Mouse (Mus musculus) hindbrain, embryonic 12.5 days (tissue): ENCODE data around the gene Shroom3. TPM values are rescaled to one million over a fixed set of nuclear protein-coding genes. Genes with fewer than 3 reads are reported as not detected.
A peak's percentile ranks its signal among the peaks of the same experiment; 100 is the strongest.

Source experiments
- ATAC-seq: fragments of 200-750 bp; cut with Nextera tagmentation; 2 replicates; pipeline ENCODE4 v1.8.0; 2017; ENCODE audit warnings: moderate TSS enrichment; ENCODE audit not compliant: low FRiP score
- H3K27ac ChIP-seq: fragments of 300-500 bp; sonication (generic); 2 replicates; pipeline ENCODE4 v1.5.1; 2016; ENCODE audit warnings: mild to moderate bottlenecking
- H3K27me3 ChIP-seq: fragments of 300-500 bp; sonication (generic); 2 replicates; pipeline ENCODE4 v1.6.1; 2016; ENCODE audit warnings: mild to moderate bottlenecking
- H3K36me3 ChIP-seq: fragments of 300-500 bp; sonication (generic); 2 replicates; pipeline ENCODE4 v1.6.1; 2016; ENCODE audit warnings: mild to moderate bottlenecking
- H3K4me1 ChIP-seq: fragments of 300-500 bp; sonication (generic); 2 replicates; pipeline ENCODE4 v1.6.1; 2016
- H3K4me2 ChIP-seq: fragments of 300-500 bp; sonication (generic); replicated peaks from 2 replicates; pipeline ENCODE4 v1.6.1; 2016; ENCODE audit warnings: mild to moderate bottlenecking
- H3K4me3 ChIP-seq: fragments of 300-500 bp; sonication (generic); 2 replicates; pipeline ENCODE4 v1.5.1; 2016; ENCODE audit warnings: mild to moderate bottlenecking
- H3K9ac ChIP-seq: fragments of 300-500 bp; sonication (generic); 2 replicates; pipeline ENCODE4 v1.6.1; 2016; ENCODE audit warnings: mild to moderate bottlenecking, moderate library complexity
- H3K9me3 ChIP-seq: fragments of 300-500 bp; sonication (generic); replicated peaks from 2 replicates; pipeline ENCODE4 v1.6.1; 2016; ENCODE audit warnings: mild to moderate bottlenecking
- WGBS: fragments of 180-500 bp; shearing (Covaris S2); methylation state at CpG from one replicate; pipeline ENCODE4 v1.1.7; 2016; 5-methylcytosine and 5-hydroxymethylcytosine counted together
- polyA plus RNA-seq: library from polyadenylated mRNA; unstranded; fragments of >200 nt; fragmentation: Nextera tagmentation; extraction: Ambion mirVana; gene quantifications from 2 replicates; pipeline ENCODE4 v1.2.1, GENCODE M21; 2016

The Shroom3 gene
- polyA plus RNA-seq, 1 experiment from 2014 or later, result 6.5 TPM

DNA sequence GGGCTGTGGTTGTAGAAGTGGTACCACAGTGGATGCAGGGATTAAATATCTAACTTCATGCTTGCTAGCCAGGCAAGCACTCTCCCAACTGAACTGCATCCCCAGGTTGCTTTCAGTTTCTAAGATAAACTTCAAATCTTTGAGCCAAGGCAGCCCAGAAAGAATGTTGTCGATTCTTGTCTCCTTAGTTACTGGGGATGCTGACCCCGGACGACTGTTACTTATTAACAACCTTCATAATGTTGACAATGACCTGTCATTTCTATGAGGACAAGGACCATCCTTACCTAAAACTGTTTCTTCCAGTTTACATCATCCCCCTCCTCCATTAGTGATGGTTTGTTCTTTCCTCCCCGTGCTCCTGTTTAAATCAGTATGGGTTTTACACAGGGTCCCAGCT lies 210.0 kb downstream of the Shroom3 start:
- Histone ChIP-seq H3K27me3 (no peaks in the 10 kb centered on the region), H3K4me3 (no peak overlapping the region), H3K4me1 (peaks cover 15% of the 10 kb centered on the region), H3K9me3 (no peaks in the 10 kb centered on the region), H3K36me3 (no peaks in the 10 kb centered on the region), H3K27ac (no peak overlapping the region), H3K9ac (no peak overlapping the region), H3K4me2 (no peak overlapping the region)
- no peak for ATAC-seq
- 23% methylated on average over 4 of the region's 4 CpGs for WGBS

DNA sequence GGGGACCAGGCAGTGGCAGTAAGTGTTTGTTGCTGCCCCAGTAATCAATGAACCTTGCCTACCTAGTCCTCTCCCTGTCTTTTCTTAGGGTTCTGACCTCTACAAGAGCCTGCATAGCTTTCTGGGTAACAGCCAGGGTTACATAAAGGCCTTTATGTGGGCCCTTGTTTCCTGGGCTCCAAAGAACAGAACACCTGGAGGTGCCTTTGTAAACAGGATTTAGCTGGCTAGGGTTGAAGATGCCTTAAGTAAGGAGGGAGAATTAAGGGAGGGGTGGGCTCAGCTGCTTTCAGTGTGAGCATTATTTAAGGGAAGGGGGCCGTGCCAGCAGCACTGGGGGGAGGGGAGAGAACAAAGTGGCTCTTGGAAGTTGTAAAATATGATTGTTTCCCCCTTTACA lies 210.5 kb downstream of the Shroom3 start:
- H3K9ac ChIP-seq, result no peak overlapping the region
- 0% methylated on average over 1 of the region's 1 CpGs for WGBS
- no peaks in the 10 kb centered on the region for H3K9me3 ChIP-seq
- H3K36me3 ChIP-seq, result no peaks in the 10 kb centered on the region
- H3K4me2 ChIP-seq, result no peak overlapping the region
- ATAC-seq, result no peak
- peaks cover 19% of the 10 kb centered on the region for H3K4me1 ChIP-seq
- no peak overlapping the region for H3K4me3 ChIP-seq
- H3K27ac ChIP-seq, result no peak overlapping the region
- H3K27me3 ChIP-seq, result no peaks in the 10 kb centered on the region

DNA sequence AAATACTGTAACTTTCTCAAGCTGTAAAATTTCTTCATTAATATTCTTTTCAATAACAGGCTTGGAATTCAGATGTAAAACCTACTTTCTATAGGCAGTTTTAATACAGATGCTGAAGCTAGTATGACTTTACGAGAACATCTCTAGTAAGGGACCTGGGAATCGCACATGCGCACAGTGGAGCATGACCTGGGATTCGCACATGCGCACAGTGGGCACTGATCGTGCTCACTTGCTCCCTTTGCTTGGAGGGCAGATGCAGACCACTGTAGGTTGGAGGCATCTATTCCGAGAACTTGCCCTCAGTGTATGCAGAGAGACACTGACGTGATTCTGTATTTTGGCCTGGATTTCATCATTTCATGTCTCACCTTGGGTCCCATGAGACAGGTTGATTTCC lies 212.6 kb downstream of the Shroom3 start:
- Histone ChIP-seq H3K27me3 (no peaks in the 10 kb centered on the region), H3K9ac (no peak overlapping the region), H3K4me3 (no peak overlapping the region), H3K9me3 (no peaks in the 10 kb centered on the region), H3K27ac (no peak overlapping the region), H3K4me1 (peaks cover 34% of the 10 kb centered on the region), H3K36me3 (no peaks in the 10 kb centered on the region), H3K4me2 (no peak overlapping the region)
- ATAC-seq, result no peak
- 89% methylated on average over 8 of the region's 8 CpGs for WGBS

DNA sequence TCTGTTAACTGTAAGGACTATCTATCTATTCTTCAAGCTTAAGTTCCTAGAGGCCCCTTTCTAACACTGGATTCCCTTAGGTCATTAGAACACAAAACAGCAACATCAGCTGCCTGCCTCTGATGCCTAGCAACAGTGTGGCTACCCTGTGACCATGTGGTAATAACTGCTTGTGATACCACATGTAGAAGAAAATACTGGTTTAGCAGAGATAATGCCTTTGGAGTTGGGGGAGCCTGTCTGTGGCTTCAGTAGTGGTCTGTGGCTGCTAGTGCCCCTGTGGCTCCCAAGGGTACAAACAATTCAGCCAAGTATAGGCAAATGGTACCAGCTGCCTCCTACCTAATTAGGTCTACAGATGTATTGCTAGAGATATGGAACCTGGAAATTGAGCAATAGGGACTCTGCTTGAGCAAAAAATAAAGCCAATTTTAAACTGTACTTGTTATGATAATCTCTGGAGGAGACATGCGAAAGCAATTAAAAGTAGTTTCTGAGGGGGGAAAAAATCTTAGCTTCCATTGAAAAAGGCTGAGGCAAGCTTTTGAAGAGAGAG lies 213.6 kb downstream of the Shroom3 start:
- H3K4me2 ChIP-seq, result peak overlapping the region; percentile 92; the same call in 1 of the 2 replicates

DNA sequence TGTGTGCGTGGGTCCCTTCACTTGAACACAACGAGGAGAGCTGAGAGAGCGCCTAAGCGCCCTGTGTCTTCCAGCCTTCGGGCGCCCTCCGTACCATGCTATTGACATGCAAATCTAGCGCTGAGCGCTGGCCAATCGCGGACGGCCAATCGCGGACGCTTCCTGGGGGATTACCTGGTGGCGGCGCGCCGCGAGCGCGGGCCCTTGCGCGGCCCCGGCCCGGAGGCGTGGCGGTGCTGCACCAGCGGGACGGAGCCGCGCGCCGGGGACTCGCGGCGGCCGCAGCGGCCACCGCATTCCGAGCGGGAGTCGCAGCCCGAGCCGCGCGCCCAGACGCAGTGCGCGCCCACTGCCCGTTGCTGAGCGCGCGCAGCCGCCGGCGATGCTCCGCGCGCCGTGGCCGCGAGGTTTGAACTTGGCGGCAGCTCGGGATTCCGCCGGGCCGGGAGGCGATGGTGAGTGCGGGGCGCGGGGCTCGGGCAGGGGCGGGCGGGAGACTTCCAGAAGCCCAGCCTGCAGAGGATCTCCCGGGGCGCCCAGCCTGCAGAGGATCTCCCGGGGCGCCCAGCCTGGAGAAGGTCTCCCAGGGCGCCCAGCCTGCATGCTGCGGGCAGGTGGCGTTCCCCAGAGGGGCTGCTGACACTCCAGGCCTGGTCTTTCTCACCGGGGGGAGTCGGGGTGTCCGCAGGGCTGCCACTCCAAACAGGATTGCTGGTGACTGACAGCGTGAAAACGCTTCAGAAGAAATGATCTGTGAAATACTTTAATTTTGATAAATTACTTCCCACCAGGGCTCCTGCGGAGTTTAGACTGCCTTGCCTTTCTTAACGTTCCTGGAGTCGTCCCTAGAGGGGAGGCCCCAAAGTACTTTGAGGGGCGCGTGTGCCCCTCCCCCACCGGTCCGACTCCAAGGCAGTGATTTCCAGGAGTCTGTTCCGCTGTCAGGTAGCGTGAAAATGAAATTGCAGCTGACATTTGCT lies 214.8 kb downstream of the Shroom3 start:
- H3K4me1 ChIP-seq, result peaks cover 34% of the 10 kb centered on the region

More for the DNA sequence above, 213.6 kb downstream of the Shroom3 start:
- Histone ChIP-seq H3K9ac (no peak overlapping the region), H3K9me3 (no peaks in the 10 kb centered on the region), H3K4me3 (no peak overlapping the region), H3K4me1 (peaks cover 34% of the 10 kb centered on the region), H3K27me3 (no peaks in the 10 kb centered on the region), H3K36me3 (no peaks in the 10 kb centered on the region), H3K27ac (no peak overlapping the region)
- 70% methylated on average over 1 of the region's 1 CpGs for WGBS
- ATAC-seq, result no peak

DNA sequence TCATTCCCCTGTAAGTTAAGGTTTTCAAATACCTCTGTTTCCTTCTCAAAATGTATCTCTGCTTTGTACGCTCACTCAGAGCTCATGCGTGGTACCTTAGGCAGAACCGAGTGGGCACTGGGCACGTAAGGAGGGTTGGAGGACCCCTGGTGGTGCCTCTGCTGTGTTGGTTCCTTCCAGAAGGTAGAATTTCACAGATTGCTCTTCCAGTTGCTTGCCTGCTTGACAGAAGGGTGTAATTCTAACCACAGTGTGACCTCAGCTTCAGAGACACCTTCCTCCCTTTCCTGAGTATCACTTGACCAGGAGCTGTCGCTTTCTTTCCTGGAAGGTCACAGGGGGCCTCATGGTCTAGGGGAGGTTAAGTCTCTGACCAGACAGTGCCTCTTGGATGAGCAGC lies 217.2 kb downstream of the Shroom3 start:
- no peak overlapping the region for H3K27ac ChIP-seq
- H3K4me2 ChIP-seq, result peak overlapping the region; percentile 21; the same call in 1 of the 2 replicates
- no peak overlapping the region for H3K9ac ChIP-seq
- ATAC-seq, result no peak
- WGBS, result 63% methylated on average over 5 of the region's 5 CpGs
- no peaks in the 10 kb centered on the region for H3K27me3 ChIP-seq
- no peak overlapping the region for H3K4me3 ChIP-seq
- H3K36me3 ChIP-seq, result no peaks in the 10 kb centered on the region
- H3K9me3 ChIP-seq, result no peaks in the 10 kb centered on the region
- peaks cover 40% of the 10 kb centered on the region for H3K4me1 ChIP-seq

More for the DNA sequence above, 214.8 kb downstream of the Shroom3 start:
- H3K4me2 ChIP-seq, result peak overlapping the region; percentile 92
- H3K9me3 ChIP-seq, result no peaks in the 10 kb centered on the region
- H3K27me3 ChIP-seq, result no peaks in the 10 kb centered on the region
- H3K36me3 ChIP-seq, result no peaks in the 10 kb centered on the region
- peak; percentile 96 for ATAC-seq
- H3K27ac ChIP-seq, result peak overlapping the region; percentile 77
- H3K4me3 ChIP-seq, result peak overlapping the region; percentile 73
- H3K9ac ChIP-seq, result peak overlapping the region; percentile 75
- under 1% methylated on average over 95 of the region's 96 CpGs for WGBS

DNA sequence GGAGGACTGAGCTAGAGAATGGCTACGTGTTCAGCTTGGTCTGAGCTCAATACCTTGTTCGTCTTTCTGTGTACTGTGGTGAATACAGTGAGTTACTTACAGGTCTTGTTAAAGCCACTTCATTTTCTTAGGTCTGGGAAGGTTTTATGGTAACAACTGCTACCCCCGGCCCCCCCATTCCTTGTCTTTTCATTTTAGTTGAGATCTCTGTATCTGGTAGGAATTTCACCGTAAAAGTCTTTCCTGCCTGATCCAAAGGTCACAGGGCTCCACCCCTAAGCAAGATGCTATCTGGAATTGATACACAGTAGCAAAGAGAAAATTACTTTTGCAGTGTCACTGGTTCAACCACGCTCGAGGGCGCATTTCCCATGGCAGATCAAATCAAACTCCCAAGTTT lies 218.6 kb downstream of the Shroom3 start:
- H3K4me2 ChIP-seq, result no peak overlapping the region
- no peak for ATAC-seq
- no peaks in the 10 kb centered on the region for H3K36me3 ChIP-seq
- 64% methylated on average over 7 of the region's 7 CpGs for WGBS
- H3K27me3 ChIP-seq, result no peaks in the 10 kb centered on the region
- no peak overlapping the region for H3K4me3 ChIP-seq
- H3K9ac ChIP-seq, result no peak overlapping the region
- peaks cover 46% of the 10 kb centered on the region for H3K4me1 ChIP-seq
- H3K27ac ChIP-seq, result no peak overlapping the region
- no peaks in the 10 kb centered on the region for H3K9me3 ChIP-seq

DNA sequence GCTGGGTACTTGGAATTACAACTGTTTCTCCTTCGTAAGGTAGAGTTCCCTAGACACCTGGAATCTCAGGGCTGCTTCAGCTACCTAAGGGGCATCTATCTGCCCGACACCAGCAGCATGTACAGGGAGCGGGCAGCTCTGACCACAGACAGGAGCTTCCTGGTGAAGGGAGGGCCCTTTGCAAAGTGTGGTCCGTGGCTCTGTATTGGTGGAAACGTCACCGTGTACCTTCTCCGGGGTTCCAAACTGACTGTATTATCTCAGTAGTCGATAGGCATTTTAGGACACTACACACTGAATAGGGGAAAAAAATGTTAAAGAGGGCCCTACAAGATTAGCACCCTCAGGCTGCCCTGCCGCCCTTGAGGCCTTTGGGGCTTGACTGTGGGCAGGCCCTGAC lies 221.9 kb downstream of the Shroom3 start:
- 30% methylated on average over 9 of the region's 9 CpGs for WGBS
- peak; percentile 40 for ATAC-seq
- H3K27me3 ChIP-seq, result no peaks in the 10 kb centered on the region
- no peak overlapping the region for H3K4me3 ChIP-seq
- peaks cover 26% of the 10 kb centered on the region for H3K4me1 ChIP-seq
- peak overlapping the region; percentile 19; the same call in 1 of the 2 replicates for H3K4me2 ChIP-seq
- H3K9ac ChIP-seq, result no peak overlapping the region
- no peaks in the 10 kb centered on the region for H3K36me3 ChIP-seq
- H3K27ac ChIP-seq, result peak overlapping the region; percentile 75
- peaks cover 8% of the 10 kb centered on the region for H3K9me3 ChIP-seq

DNA sequence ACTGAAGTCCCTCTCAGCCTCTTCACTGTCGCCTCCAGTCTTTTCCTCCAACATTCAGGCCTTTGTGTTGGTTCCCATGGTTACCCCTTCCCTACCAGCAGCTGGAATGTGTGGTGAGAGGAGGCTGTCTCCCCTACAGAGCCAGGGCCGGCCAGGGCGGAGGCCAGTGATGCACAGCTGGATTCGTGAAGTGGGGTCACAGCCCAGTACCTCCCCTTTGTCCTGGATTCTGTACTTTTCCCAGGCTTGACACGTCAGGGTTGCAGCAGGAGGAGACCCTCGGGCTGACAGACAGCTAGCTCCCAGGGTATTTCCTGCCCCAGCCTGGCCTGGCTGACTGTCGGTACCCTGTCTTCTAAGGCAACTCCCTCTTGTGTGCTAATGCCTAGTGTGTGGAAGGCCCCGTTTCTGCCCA lies 222.4 kb downstream of the Shroom3 start:
- Histone ChIP-seq H3K9me3 (peaks cover 8% of the 10 kb centered on the region), H3K4me1 (peaks cover 23% of the 10 kb centered on the region), H3K9ac (no peak overlapping the region; the same call in 1 of the 2 replicates), H3K27me3 (no peaks in the 10 kb centered on the region), H3K4me3 (no peak overlapping the region), H3K27ac (peak overlapping the region; percentile 75), H3K4me2 (peak overlapping the region; percentile 19; the same call in 1 of the 2 replicates), H3K36me3 (no peaks in the 10 kb centered on the region)
- ATAC-seq, result peak; percentile 93
- WGBS, result 1% methylated on average over 8 of the region's 8 CpGs

DNA sequence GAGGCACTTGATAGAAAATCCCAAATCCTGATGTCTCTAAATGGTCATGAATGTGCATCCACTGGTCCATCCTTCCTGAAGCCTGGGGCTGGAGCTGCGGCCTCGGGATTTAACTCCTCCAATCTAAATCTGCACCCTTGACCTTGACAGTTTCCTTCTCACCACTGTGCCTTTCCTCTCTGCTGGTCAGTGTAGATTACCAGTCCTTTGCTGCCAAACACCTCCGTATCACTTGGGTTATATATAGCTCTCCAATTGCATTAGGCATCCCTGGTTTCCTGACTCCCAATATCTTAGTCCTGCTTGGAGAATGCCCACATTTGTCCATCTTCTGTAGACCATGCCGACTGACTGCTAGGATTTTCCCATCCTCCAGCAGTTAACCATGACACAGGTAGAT lies 225.0 kb downstream of the Shroom3 start:
- no peak overlapping the region for H3K9ac ChIP-seq
- WGBS, result 95% methylated on average over 4 of the region's 4 CpGs
- peaks cover 23% of the 10 kb centered on the region for H3K4me1 ChIP-seq
- no peak overlapping the region for H3K27ac ChIP-seq
- no peaks in the 10 kb centered on the region for H3K36me3 ChIP-seq
- no peak for ATAC-seq
- H3K4me2 ChIP-seq, result no peak overlapping the region
- no peaks in the 10 kb centered on the region for H3K27me3 ChIP-seq
- H3K4me3 ChIP-seq, result no peak overlapping the region
- peaks cover 8% of the 10 kb centered on the region for H3K9me3 ChIP-seq

DNA sequence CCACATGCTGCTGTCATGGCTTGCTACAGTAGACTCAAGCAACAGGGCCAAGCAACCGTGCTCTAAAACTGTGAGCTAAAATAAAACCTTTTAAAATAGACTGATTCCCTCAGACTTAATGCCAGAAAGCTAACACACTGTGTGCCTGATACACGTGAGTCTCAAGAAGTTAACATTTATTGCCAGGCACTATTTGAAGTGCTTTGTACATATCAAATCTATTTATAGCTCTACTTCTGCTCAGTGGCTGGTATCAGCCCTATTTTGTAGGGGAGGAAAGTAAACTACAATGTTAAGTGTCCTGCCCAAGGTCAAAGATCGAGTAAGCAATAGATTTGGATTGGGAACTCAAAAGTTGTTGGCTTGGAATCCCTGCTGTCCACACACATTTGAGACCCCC lies 227.6 kb downstream of the Shroom3 start:
- H3K9ac ChIP-seq, result no peak overlapping the region
- 95% methylated on average over 3 of the region's 3 CpGs for WGBS
- H3K36me3 ChIP-seq, result no peaks in the 10 kb centered on the region

DNA sequence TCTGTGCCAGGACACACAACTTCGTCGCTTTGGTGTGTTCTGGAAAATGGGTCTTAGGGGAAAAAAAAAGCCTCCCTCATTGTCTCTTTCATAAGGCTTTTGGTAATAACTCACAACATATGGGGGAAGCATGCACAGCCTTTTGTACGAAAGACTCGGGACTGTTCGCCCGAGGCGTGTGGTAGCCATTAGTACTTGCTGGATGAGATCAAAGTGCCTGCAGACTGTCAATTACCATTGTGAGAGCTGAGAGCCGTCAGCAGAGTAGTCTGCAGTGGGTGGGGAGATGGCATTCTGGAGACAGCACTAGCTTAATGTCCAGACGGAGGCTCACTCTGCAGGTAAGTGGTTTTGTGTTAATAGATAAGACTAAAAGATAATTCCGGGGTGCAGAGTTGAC lies 232.2 kb downstream of the Shroom3 start:
- no peaks in the 10 kb centered on the region for H3K27me3 ChIP-seq
- H3K4me1 ChIP-seq, result peaks cover 22% of the 10 kb centered on the region
- H3K36me3 ChIP-seq, result no peaks in the 10 kb centered on the region
- no peaks in the 10 kb centered on the region for H3K9me3 ChIP-seq
- WGBS, result 29% methylated on average over 10 of the region's 10 CpGs
- H3K27ac ChIP-seq, result no peak overlapping the region
- H3K9ac ChIP-seq, result no peak overlapping the region
- H3K4me2 ChIP-seq, result no peak overlapping the region
- ATAC-seq, result no peak
- no peak overlapping the region for H3K4me3 ChIP-seq

More for the DNA sequence above, 227.6 kb downstream of the Shroom3 start:
- H3K27ac ChIP-seq, result no peak overlapping the region
- H3K9me3 ChIP-seq, result peaks cover 8% of the 10 kb centered on the region
- ATAC-seq, result no peak
- no peaks in the 10 kb centered on the region for H3K27me3 ChIP-seq
- H3K4me2 ChIP-seq, result no peak overlapping the region
- H3K4me3 ChIP-seq, result no peak overlapping the region
- peaks cover 14% of the 10 kb centered on the region for H3K4me1 ChIP-seq
